Mouse (Mus musculus) megakaryocyte, embryonic 14.5 days (primary cell): ENCODE measurements around the gene Olfr576.

Source experiments
- FLI1 ChIP-seq: IDR thresholded peaks from 2 replicates; pipeline ENCODE4 v1.6.1; 2012; ENCODE audit warnings: low read length, inconsistent platforms, mixed read lengths
- GATA1 ChIP-seq: IDR thresholded peaks from 3 replicates; pipeline ENCODE4 v1.6.1; 2012; ENCODE audit warnings: mixed read lengths, low read length, inconsistent platforms, borderline replicate concordance

- TF ChIP-seq FLI1 (no peak), GATA1 (no peak)
Observed at GRCm38 (mm10) chr7:102924109-102924508, 38.4 kb upstream of the Olfr576 start, which contains the start of gene Olfr572.
